Mouse (Mus musculus) testis, adult 2 months (tissue): ENCODE data around the gene Tmem255b.

ENCODE experiments used
- CTCF ChIP-seq: fragments of 200-500 bp; IDR thresholded peaks from 2 replicates; pipeline ENCODE4 v1.5.1; 2012; ENCODE audit warnings: low read depth, mild to moderate bottlenecking, inconsistent platforms, low read length, moderate library complexity; ENCODE audit not compliant: control insufficient read depth, insufficient read depth, insufficient replicate concordance
- POLR2A ChIP-seq: fragments of 200-500 bp; IDR thresholded peaks from 2 replicates; pipeline ENCODE4 v1.6.1; 2012; ENCODE audit warnings: low read depth, mild to moderate bottlenecking, inconsistent platforms, low read length, moderate library complexity; ENCODE audit not compliant: control insufficient read depth

GRCm38 (mm10) chr8:13428156-13428555 lies 6.8 kb upstream of the Tmem255b start:
- TF ChIP-seq CTCF (no peak), POLR2A (no peak)
